20 mouse cellular contexts compared by ENCODE assay signal in genomic region chr5:103442269-103442688, GRCm38 (mm10). TPM values are rescaled to one million over a fixed set of nuclear protein-coding genes. Genes with fewer than 3 reads are reported as not detected.
DNase-seq lines count a peak whose midpoint lies in the region; ATAC-seq and TF ChIP-seq lines count a peak whose summit lies in the region.
"Had no signal": no experiment of that assay in that cellular context is flagged by ENCODE, and none has a peak within 500 bp of the region (broad histone marks: within the 10 kb centered on the region; RNA-seq: fewer than 3 reads in every experiment).

No protein-coding gene starts in this region.

- no peak for TF ChIP-seq CTCF in hindbrain, postnatal 0 days (IDR thresholded peaks at IDR 0.05; ENCODE audit: low read depth)

- no peak for ATAC-seq in hindbrain, embryonic 11.5 days (ENCODE audit: low FRiP score)
- ATAC-seq in hindbrain, postnatal 0 days = no peak
- ATAC-seq: intestine, embryonic 15.5 days; liver, embryonic 12.5 days had no signal

- no peak for DNase-seq in hindbrain, embryonic 11.5 days (ENCODE audit: low spot score)
- no peak for DNase-seq in hindbrain, postnatal 0 days (ENCODE audit: low spot score)
- peak; percentile 9 for DNase-seq in thymus, postnatal 14 days
- DNase-seq in thymus, postnatal 4 days = no peak
- DNase-seq in embryonic facial prominence, embryonic 10.5 days (ENCODE audit: low spot score) = no peak
- no peak for DNase-seq in frontal cortex, postnatal 14 days (ENCODE audit: low spot score in 2 of 2)
- no peak for DNase-seq in spleen, postnatal 36 days (ENCODE audit: low spot score in 2 of 2)
- DNase-seq: adrenal gland, postnatal 25 days; cerebellum, adult 18-20 months; gastrocnemius, postnatal 36 days; heart, postnatal 14 days; lung, embryonic 14.5 days; lung, postnatal 4 days; right cerebral cortex, adult 18-20 months; thymus, adult 2 months had no signal

- H3K27me3 ChIP-seq in hindbrain, embryonic 11.5 days (ENCODE audit: control insufficient read depth, insufficient read depth, low read length) = no peaks in the 10 kb centered on the region
- no peaks in the 10 kb centered on the region for H3K27me3 ChIP-seq in hindbrain, postnatal 0 days (ENCODE audit: insufficient read depth, low read length)
- H3K27me3 ChIP-seq in embryonic facial prominence, embryonic 10.5 days (replicated peaks; ENCODE audit: low read depth, poor library complexity, severe bottlenecking) = no peaks in the 10 kb centered on the region
- H3K27me3 ChIP-seq: embryonic facial prominence, embryonic 13.5 days; intestine, embryonic 15.5 days; liver, embryonic 12.5 days; stomach, embryonic 15.5 days had no signal

- H3K9ac ChIP-seq in hindbrain, embryonic 11.5 days (ENCODE audit: low read depth, low read length) = no peak overlapping the region
- H3K9ac ChIP-seq in hindbrain, postnatal 0 days (replicated peaks; ENCODE audit: low read length) = no peak overlapping the region
- H3K9ac ChIP-seq: embryonic facial prominence, embryonic 13.5 days; intestine, embryonic 15.5 days; liver, embryonic 12.5 days; lung, embryonic 14.5 days; stomach, embryonic 15.5 days had no signal

- no peaks in the 10 kb centered on the region for H3K4me1 ChIP-seq in hindbrain, embryonic 11.5 days (replicated peaks; ENCODE audit: control insufficient read depth, insufficient read depth, low read length)
- H3K4me1 ChIP-seq in hindbrain, postnatal 0 days (ENCODE audit: insufficient read depth, low read length) = no peaks in the 10 kb centered on the region
- peaks cover 32% of the 10 kb centered on the region for H3K4me1 ChIP-seq in embryonic facial prominence, embryonic 10.5 days

- H3K27ac ChIP-seq in hindbrain, embryonic 11.5 days (ENCODE audit: low read depth, low read length) = peak overlapping the region; percentile 65
- H3K27ac ChIP-seq in hindbrain, postnatal 0 days = no peak overlapping the region
- peak overlapping the region; percentile 57; the same call in 1 of the 2 replicates for H3K27ac ChIP-seq in embryonic facial prominence, embryonic 10.5 days (replicated peaks)
- H3K27ac ChIP-seq: embryonic facial prominence, embryonic 13.5 days; heart, embryonic 10.5 days; intestine, embryonic 15.5 days; liver, embryonic 12.5 days; stomach, embryonic 15.5 days had no signal

- WGBS in hindbrain, embryonic 11.5 days = 49% methylated on average over 4 of the region's 4 CpGs
- WGBS in hindbrain, postnatal 0 days = 62% methylated on average over 4 of the region's 4 CpGs
- WGBS in embryonic facial prominence, embryonic 10.5 days = 65% methylated on average over 4 of the region's 4 CpGs

- H3K36me3 ChIP-seq in hindbrain, embryonic 11.5 days (ENCODE audit: control insufficient read depth, insufficient read depth, low read length) = no peaks in the 10 kb centered on the region
- no peaks in the 10 kb centered on the region for H3K36me3 ChIP-seq in hindbrain, postnatal 0 days (ENCODE audit: insufficient read depth, low read length)
- no peaks in the 10 kb centered on the region for H3K36me3 ChIP-seq in embryonic facial prominence, embryonic 10.5 days (replicated peaks)
- H3K36me3 ChIP-seq: embryonic facial prominence, embryonic 13.5 days; heart, embryonic 10.5 days; intestine, embryonic 15.5 days; liver, embryonic 12.5 days; stomach, embryonic 15.5 days had no signal

- no peak overlapping the region for H3K4me2 ChIP-seq in hindbrain, embryonic 11.5 days (replicated peaks; ENCODE audit: low read depth, low read length)
- H3K4me2 ChIP-seq in hindbrain, postnatal 0 days (ENCODE audit: low read depth, low read length) = no peak overlapping the region
- H3K4me2 ChIP-seq: embryonic facial prominence, embryonic 13.5 days; intestine, embryonic 15.5 days; liver, embryonic 12.5 days; lung, embryonic 14.5 days; stomach, embryonic 15.5 days had no signal

- H3K4me3 ChIP-seq in hindbrain, embryonic 11.5 days (ENCODE audit: low read depth, low read length) = no peak overlapping the region
- no peak overlapping the region for H3K4me3 ChIP-seq in hindbrain, postnatal 0 days (ENCODE audit: low read length)
- no peak overlapping the region for H3K4me3 ChIP-seq in embryonic facial prominence, embryonic 10.5 days
- H3K4me3 ChIP-seq: embryonic facial prominence, embryonic 13.5 days; heart, embryonic 10.5 days; intestine, embryonic 15.5 days; liver, embryonic 12.5 days; stomach, embryonic 15.5 days had no signal

- H3K9me3 ChIP-seq in hindbrain, embryonic 11.5 days (ENCODE audit: control insufficient read depth, low read length) = no peaks in the 10 kb centered on the region
- H3K9me3 ChIP-seq in hindbrain, postnatal 0 days (ENCODE audit: low read length) = no peaks in the 10 kb centered on the region
- no peaks in the 10 kb centered on the region for H3K9me3 ChIP-seq in embryonic facial prominence, embryonic 10.5 days
- H3K9me3 ChIP-seq: embryonic facial prominence, embryonic 13.5 days; heart, embryonic 10.5 days; intestine, embryonic 15.5 days; liver, embryonic 12.5 days; stomach, embryonic 15.5 days had no signal

RNA-seq across cellular contexts. Expression of gene Ptpn13, which starts 17.3 kb away (rescaled TPM):
- 15.2 and 19.3 TPM in 2 replicates for polyA plus RNA-seq in hindbrain, embryonic 11.5 days (2014; fragmentation: Nextera tagmentation; extraction: Ambion mirVana)
- 12.9 and 13.7 TPM in 2 replicates for total RNA-seq in hindbrain, postnatal 0 days (2014; rRNA removed)
- polyA plus RNA-seq in hindbrain, postnatal 0 days (2015; fragmentation: Nextera tagmentation; extraction: Ambion mirVana) = 2.8 TPM in 2 replicates
- polyA plus RNA-seq in embryonic facial prominence, embryonic 10.5 days (2016; fragmentation: Nextera tagmentation; extraction: Ambion mirVana) = 15.6 and 18.8 TPM in 2 replicates
